Mouse (Mus musculus): ENCODE measurements at regions not wholly inside any gene's neighbourhood (a gene's known extent, or its start where the extent isn't known, plus 50 kb on each side); places are given as distances from the start of the nearest gene placed in this dataset.

- TF ChIP-seq CTCF (IDR thresholded peaks at IDR 0.05; ENCODE audit: extremely low read depth, insufficient read depth, low read length) (no peak), POLR2A (IDR thresholded peaks at IDR 0.05; ENCODE audit: extremely low read depth, insufficient read depth, low read length) (no peak)
Measured at GRCm38 (mm10) chr13:55898999-55899398, 63.0 kb upstream of the Pitx1 start.
